Mouse (Mus musculus) liver, adult (tissue): Measurements from ENCODE around the gene Btbd7.

ENCODE experiments used
- GATA4 ChIP-seq: IDR thresholded peaks from 2 replicates; pipeline ENCODE4 v1.6.1; 2014; ENCODE audit warnings: mild to moderate bottlenecking, low read length; ENCODE audit not compliant: insufficient replicate concordance

Gene Btbd7

GRCm38 (mm10) chr12:102878031-102878823 lies at the start of gene Btbd7:
TSS of gene Btbd7 (minus strand) at chr12:102878471.
- TF ChIP-seq GATA4 = no peak

DNA sequence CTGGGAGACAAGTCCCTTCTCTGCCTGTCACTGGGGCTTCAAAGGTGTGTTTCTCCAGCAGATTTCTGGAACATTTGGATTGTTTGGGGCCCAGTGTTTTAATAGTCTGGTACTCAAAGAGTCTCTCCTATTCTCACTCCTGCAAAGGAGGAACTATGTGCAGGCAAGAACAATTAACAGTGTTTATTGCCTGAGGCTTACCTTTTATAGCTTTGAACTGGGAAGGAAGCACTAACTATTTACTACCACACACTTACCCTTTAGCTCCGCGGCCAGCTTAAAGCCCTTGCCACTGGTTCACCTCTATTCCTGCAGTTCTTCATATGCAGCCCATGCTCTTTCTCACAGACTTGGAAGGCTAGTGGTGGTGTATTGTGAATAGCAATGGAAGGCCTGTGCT lies 37.8 kb upstream of the Btbd7 start:
- no peak for TF ChIP-seq GATA4

- no peak for TF ChIP-seq GATA4
These were observed 29.9 kb upstream of the Btbd7 start for GRCm38 (mm10) chr12:102908191-102908590.

- no peak for TF ChIP-seq GATA4
These were observed 20.8 kb upstream of the Btbd7 start, which contains the start of gene Cox8c for GRCm38 (mm10) chr12:102899091-102899490. TSS of gene Cox8c (plus strand) at chr12:102899316.

DNA sequence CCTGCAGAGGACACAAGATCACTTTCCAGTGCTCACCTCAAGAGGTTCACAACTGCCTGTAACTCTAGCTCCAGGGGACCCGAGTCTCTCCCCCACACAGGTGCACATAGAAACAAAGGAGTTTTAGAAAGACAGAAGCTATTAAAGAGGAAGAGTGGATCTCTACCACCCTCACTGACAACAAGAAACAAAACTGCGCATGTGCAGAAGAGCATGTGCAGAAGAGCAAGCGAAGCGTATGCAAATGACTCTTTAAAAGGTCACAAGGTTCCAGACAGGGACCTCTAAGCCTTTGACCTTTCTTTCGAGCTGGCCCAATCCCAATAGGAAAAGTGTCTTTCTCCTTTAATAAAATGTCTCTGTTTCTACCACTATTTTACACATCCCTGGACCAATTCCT lies 10.3 kb upstream of the Btbd7 start:
- no peak for TF ChIP-seq GATA4

DNA sequence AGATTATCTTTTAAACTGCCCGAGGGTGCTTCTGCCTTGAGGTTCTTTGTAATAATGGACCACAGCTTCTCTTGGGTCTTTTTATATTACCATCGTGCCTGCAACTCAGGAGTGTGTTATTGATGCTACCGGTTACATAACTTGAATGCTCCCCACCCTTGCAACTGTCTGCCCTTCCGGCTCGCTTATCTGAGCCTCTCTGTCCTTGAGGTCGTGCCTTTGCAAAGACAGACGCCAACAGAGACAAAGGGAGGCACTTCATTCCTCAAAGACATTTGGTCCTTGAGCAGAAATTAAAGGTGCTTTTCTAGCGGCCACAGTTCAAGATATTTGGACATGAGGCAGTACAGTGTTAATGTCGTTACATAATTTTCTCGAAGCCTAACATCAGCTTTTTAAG lies 9.1 kb upstream of the Btbd7 start:
- TF ChIP-seq GATA4 = no peak

DNA sequence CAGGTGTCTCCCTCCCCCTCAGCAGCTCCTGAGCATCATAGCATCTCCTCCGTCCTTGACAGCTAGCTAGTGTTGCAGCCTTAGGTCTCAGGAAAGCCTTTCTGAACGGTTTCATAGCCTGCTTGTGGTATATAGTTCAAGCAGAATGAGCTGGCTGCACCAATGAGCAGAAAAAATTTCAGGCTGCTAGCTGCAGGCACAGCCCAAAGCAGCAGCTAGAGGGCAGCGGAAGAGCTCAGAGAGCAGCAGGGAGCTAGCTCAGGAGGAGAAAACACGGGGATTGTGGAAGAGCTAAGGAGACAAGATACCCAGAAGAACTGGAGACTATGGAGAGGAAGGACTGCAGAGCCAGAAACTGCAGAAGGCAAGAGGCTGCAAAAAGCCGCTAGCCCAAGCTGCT lies 7.5 kb upstream of the Btbd7 start:
- no peak for TF ChIP-seq GATA4

- TF ChIP-seq GATA4 = no peak
These were observed 630 bp upstream of the Btbd7 start for GRCm38 (mm10) chr12:102878901-102879300.

GRCm38 (mm10) chr12:102877301-102878030 lies 805 bp downstream of the Btbd7 start:
- no peak for TF ChIP-seq GATA4

GRCm38 (mm10) chr12:102870527-102870926 lies 7.7 kb downstream of the Btbd7 start:
- no peak for TF ChIP-seq GATA4

GRCm38 (mm10) chr12:102869802-102870201 lies 8.5 kb downstream of the Btbd7 start:
- TF ChIP-seq GATA4 = no peak

GRCm38 (mm10) chr12:102860806-102861205 lies 17.5 kb downstream of the Btbd7 start:
- TF ChIP-seq GATA4 = no peak

DNA sequence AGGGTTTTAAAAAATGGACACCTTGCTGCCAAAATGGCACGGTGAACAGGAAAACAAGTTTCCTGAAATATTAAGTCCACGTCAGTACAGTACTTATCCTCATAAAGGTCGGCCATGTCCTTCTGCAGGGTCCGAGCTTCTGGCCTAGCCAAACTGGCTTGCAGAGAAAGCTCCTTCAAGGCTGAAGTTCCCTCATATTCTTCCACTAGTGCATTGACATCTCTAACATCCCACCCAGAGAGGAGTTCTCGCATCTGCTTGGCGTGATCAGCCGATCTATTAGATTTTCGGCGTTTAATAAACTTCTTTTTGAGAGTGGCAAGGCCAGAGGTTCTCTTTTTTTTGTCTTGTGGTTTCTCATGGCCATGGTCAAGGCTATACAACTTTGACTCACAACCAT lies 40.0 kb downstream of the Btbd7 start:
- TF ChIP-seq GATA4 = no peak

- no peak for TF ChIP-seq GATA4
These were observed 45.4 kb downstream of the Btbd7 start for GRCm38 (mm10) chr12:102832746-102833300.

DNA sequence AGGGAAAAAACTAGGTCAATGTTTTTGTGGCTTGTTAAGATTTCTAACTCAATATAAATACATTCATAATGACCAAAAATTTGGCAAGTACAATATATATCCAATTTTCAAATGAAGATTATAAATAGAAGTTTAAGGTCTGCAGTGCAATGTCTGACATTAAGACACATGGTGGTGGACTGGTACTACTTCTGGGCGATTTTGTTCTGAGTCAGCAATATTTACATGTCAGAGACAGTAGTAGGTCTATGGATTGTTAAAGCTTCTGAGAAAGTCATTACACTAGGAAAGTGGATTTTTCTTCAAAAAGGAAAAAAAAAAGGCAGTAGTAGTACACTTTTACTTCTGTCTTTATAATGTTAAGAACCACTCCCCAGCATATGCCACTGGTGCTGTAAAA lies 46.4 kb downstream of the Btbd7 start:
- no peak for TF ChIP-seq GATA4

GRCm38 (mm10) chr12:102827119-102827518 lies 51.2 kb downstream of the Btbd7 start:
- TF ChIP-seq GATA4 = no peak
